Mouse (Mus musculus) cortical plate, adult 2 months (tissue): ENCODE results near the gene Gabpb2.

ENCODE experiments used
- CTCF ChIP-seq: fragments of 200-500 bp; IDR thresholded peaks from 2 replicates; pipeline ENCODE4 v1.5.1; 2011; ENCODE audit warnings: mild to moderate bottlenecking, control low read depth, low read length; ENCODE audit not compliant: insufficient read depth; ENCODE audit errors: extremely low read depth
- POLR2A ChIP-seq: fragments of 200-500 bp; IDR thresholded peaks from 2 replicates; pipeline ENCODE4 v1.6.1; 2011; ENCODE audit warnings: mild to moderate bottlenecking, low read length, control low read depth; ENCODE audit not compliant: insufficient read depth; ENCODE audit errors: extremely low read depth

GRCm38 (mm10) chr3:95181841-95182240, 35.9 kb downstream of the Gabpb2 start:
- TF ChIP-seq CTCF (no peak), POLR2A (no peak)
